Mouse (Mus musculus): ENCODE measurements around the gene Mboat2.

Mboat2 gene

GRCm38 (mm10) chr12:25012555-25013540, 182.2 kb downstream of the Mboat2 start:
- DNase-seq (ENCODE audit: low spot score), result peak; percentile 81
